Mouse (Mus musculus): Measurements from ENCODE around the gene Lmod2. TPM values are rescaled to one million over a fixed set of nuclear protein-coding genes. Genes with fewer than 3 reads are reported as not detected.

Lmod2 gene
- total RNA-seq, 1 experiment from 2014 or later = not detected

- ATAC-seq (replicated peaks; ENCODE audit: insufficient number of reproducible peaks, low FRiP score, low TSS enrichment, poor library complexity, severe bottlenecking) = 0 out of 2 replicates have a peak, but pooled peaks have one; percentile 47
Measured at GRCm38 (mm10) chr6:24627586-24628030, 30.0 kb downstream of the Lmod2 start.

- no peak for ATAC-seq (replicated peaks; ENCODE audit: insufficient number of reproducible peaks, low FRiP score, low TSS enrichment, poor library complexity, severe bottlenecking)
Measured at GRCm38 (mm10) chr6:24628499-24628898, 30.9 kb downstream of the Lmod2 start.

- no peak for ATAC-seq (replicated peaks; ENCODE audit: insufficient number of reproducible peaks, low FRiP score, low TSS enrichment, poor library complexity, severe bottlenecking)
Measured at GRCm38 (mm10) chr6:24632061-24632460, 34.5 kb downstream of the Lmod2 start.

GRCm38 (mm10) chr6:24634065-24634464, 36.5 kb downstream of the Lmod2 start:
- ATAC-seq (replicated peaks; ENCODE audit: insufficient number of reproducible peaks, low FRiP score, low TSS enrichment, poor library complexity, severe bottlenecking) = no peak

GRCm38 (mm10) chr6:24635814-24636213, 38.3 kb downstream of the Lmod2 start:
- no peak for ATAC-seq (replicated peaks; ENCODE audit: insufficient number of reproducible peaks, low FRiP score, low TSS enrichment, poor library complexity, severe bottlenecking)

GRCm38 (mm10) chr6:24641286-24641685, 43.7 kb downstream of the Lmod2 start:
- ATAC-seq (replicated peaks; ENCODE audit: insufficient number of reproducible peaks, low FRiP score, low TSS enrichment, poor library complexity, severe bottlenecking) = no peak

GRCm38 (mm10) chr6:24642161-24642560, 44.6 kb downstream of the Lmod2 start:
- ATAC-seq (replicated peaks; ENCODE audit: insufficient number of reproducible peaks, low FRiP score, low TSS enrichment, poor library complexity, severe bottlenecking) = no peak

- no peak for ATAC-seq (replicated peaks; ENCODE audit: insufficient number of reproducible peaks, low FRiP score, low TSS enrichment, poor library complexity, severe bottlenecking)
Measured at GRCm38 (mm10) chr6:24642960-24643359, 45.4 kb downstream of the Lmod2 start.

- ATAC-seq (replicated peaks; ENCODE audit: insufficient number of reproducible peaks, low FRiP score, low TSS enrichment, poor library complexity, severe bottlenecking) = peak; percentile 56; the same call in 1 of the 2 replicates
Measured at GRCm38 (mm10) chr6:24645346-24646053, 47.9 kb downstream of the Lmod2 start.

- ATAC-seq (replicated peaks; ENCODE audit: insufficient number of reproducible peaks, low FRiP score, low TSS enrichment, poor library complexity, severe bottlenecking) = no peak
Measured at GRCm38 (mm10) chr6:24647103-24647691, 49.6 kb downstream of the Lmod2 start.

GRCm38 (mm10) chr6:24648403-24648802, 50.8 kb downstream of the Lmod2 start:
- ATAC-seq (replicated peaks; ENCODE audit: insufficient number of reproducible peaks, low FRiP score, low TSS enrichment, poor library complexity, severe bottlenecking) = no peak

GRCm38 (mm10) chr6:24650719-24651118, 53.2 kb downstream of the Lmod2 start:
- ATAC-seq (replicated peaks; ENCODE audit: insufficient number of reproducible peaks, low FRiP score, low TSS enrichment, poor library complexity, severe bottlenecking) = no peak

- no peak for ATAC-seq (replicated peaks; ENCODE audit: insufficient number of reproducible peaks, low FRiP score, low TSS enrichment, poor library complexity, severe bottlenecking)
Measured at GRCm38 (mm10) chr6:24651538-24651937, 54.0 kb downstream of the Lmod2 start.

Other genes with a start within 250 kb of the Lmod2 start
- 0.10 to 0.19 TPM in 2 of 3 replicates, not detected in the other for gene Iqub, start 82.7 kb upstream of the Lmod2 start, total RNA-seq (2017)
- gene Ndufa5, start 69.7 kb upstream of the Lmod2 start, total RNA-seq (2017) = 116 to 157 TPM (median 129 TPM) in 3 replicates
- gene Asb15, start 69.6 kb upstream of the Lmod2 start, total RNA-seq (2017) = not detected in 3 replicates
- gene Wasl, start 67.2 kb downstream of the Lmod2 start, total RNA-seq (2017) = 6.4 to 20.8 TPM (median 13.4 TPM) in 3 replicates
- 0.39 TPM in 1 of 3 replicates, not detected in the others for gene Hyal6, start 135.5 kb downstream of the Lmod2 start, total RNA-seq (2017)
- not detected in 3 replicates for gene Hyal4, start 150.6 kb downstream of the Lmod2 start, total RNA-seq (2017)
- gene Spam1, start 193.4 kb downstream of the Lmod2 start, total RNA-seq (2017) = not detected in 3 replicates